Mouse (Mus musculus) forebrain, embryonic 11.5 days (tissue): ENCODE measurements around the gene Atp5f1. TPM values are rescaled to one million over a fixed set of nuclear protein-coding genes. Genes with fewer than 3 reads are reported as not detected.
A peak's percentile ranks its signal among the peaks of the same experiment; 100 is the strongest.

Experiments used
- ATAC-seq: fragments of 200-750 bp; cut with Nextera tagmentation; replicated peaks from 2 replicates; pipeline ENCODE4 v1.8.0; 2017; ENCODE audit warnings: moderate TSS enrichment; ENCODE audit not compliant: low FRiP score
- DNase-seq: peaks from one replicate; pipeline ENCODE4 v3.0.0-alpha.2; 2017; ENCODE audit warnings: low spot score
- H3K27ac ChIP-seq: fragments of 300-500 bp; sonication (generic); 2 replicates; pipeline ENCODE4 v1.5.1; 2014; ENCODE audit warnings: low read depth, low read length
- H3K27me3 ChIP-seq: fragments of 300-500 bp; sonication (generic); 2 replicates; pipeline ENCODE4 v1.6.1; 2014; ENCODE audit warnings: mild to moderate bottlenecking, low read length, mixed read lengths; ENCODE audit not compliant: control insufficient read depth, insufficient read depth
- H3K36me3 ChIP-seq: fragments of 300-500 bp; sonication (generic); 2 replicates; pipeline ENCODE4 v1.6.1; 2014; ENCODE audit warnings: mild to moderate bottlenecking, low read length, moderate library complexity, mixed read lengths; ENCODE audit not compliant: control insufficient read depth, insufficient read depth
- H3K4me1 ChIP-seq: fragments of 300-500 bp; sonication (generic); replicated peaks from 2 replicates; pipeline ENCODE4 v1.6.1; 2014; ENCODE audit warnings: low read length, mixed read lengths; ENCODE audit not compliant: control insufficient read depth, insufficient read depth
- H3K4me2 ChIP-seq: fragments of 300-500 bp; sonication (generic); 2 replicates; pipeline ENCODE4 v1.6.1; 2014; ENCODE audit warnings: low read depth, mild to moderate bottlenecking, low read length, moderate library complexity, mixed read lengths; ENCODE audit not compliant: severe bottlenecking
- H3K4me3 ChIP-seq: fragments of 300-500 bp; sonication (generic); 2 replicates; pipeline ENCODE4 v1.5.1; 2014; ENCODE audit warnings: low read depth, low read length
- H3K9ac ChIP-seq: fragments of 300-500 bp; sonication (generic); 2 replicates; pipeline ENCODE4 v1.6.1; 2014; ENCODE audit warnings: low read length
- H3K9me3 ChIP-seq: fragments of 300-500 bp; sonication (generic); 2 replicates; pipeline ENCODE4 v1.6.1; 2016; ENCODE audit warnings: low read length, mixed read lengths; ENCODE audit not compliant: control insufficient read depth
- WGBS: fragments of 180-500 bp; shearing (Covaris S2); extraction: QIAGEN DNeasy Blood & Tissue Kit; methylation state at CpG from one replicate; pipeline ENCODE4 v1.1.7; 2014; 5-methylcytosine and 5-hydroxymethylcytosine counted together
- polyA plus RNA-seq: library from polyadenylated mRNA; unstranded; fragments of >200 nt; fragmentation: Nextera tagmentation; extraction: Ambion mirVana; gene quantifications from 2 replicates; pipeline ENCODE4 v1.2.1, GENCODE M21; 2014

The Atp5f1 gene
- polyA plus RNA-seq, 1 experiment from 2014 or later, result 514 TPM

- Histone ChIP-seq H3K4me3 (no peak overlapping the region), H3K9ac (no peak overlapping the region), H3K27ac (no peak overlapping the region), H3K27me3 (no peaks in the 10 kb centered on the region), H3K4me2 (no peak overlapping the region), H3K36me3 (no peaks in the 10 kb centered on the region), H3K9me3 (no peaks in the 10 kb centered on the region), H3K4me1 (no peaks in the 10 kb centered on the region)
- ATAC-seq, result no peak
- WGBS, result 83% methylated on average over 9 of the region's 9 CpGs
- no peak for DNase-seq
Measured at GRCm38 (mm10) chr3:105912097-105912880, 47.6 kb downstream of the Atp5f1 start.

GRCm38 (mm10) chr3:105910519-105911190 lies 49.2 kb downstream of the Atp5f1 start:
- Histone ChIP-seq H3K9me3 (no peaks in the 10 kb centered on the region), H3K27me3 (no peaks in the 10 kb centered on the region), H3K4me1 (no peaks in the 10 kb centered on the region), H3K4me2 (no peak overlapping the region), H3K36me3 (no peaks in the 10 kb centered on the region), H3K9ac (no peak overlapping the region), H3K27ac (no peak overlapping the region), H3K4me3 (no peak overlapping the region)
- WGBS, result 85% methylated on average over 11 of the region's 11 CpGs
- ATAC-seq (no peak), DNase-seq (no peak)

- H3K9me3 ChIP-seq, result no peaks in the 10 kb centered on the region
Measured at GRCm38 (mm10) chr3:105908976-105909375, 50.9 kb downstream of the Atp5f1 start.

GRCm38 (mm10) chr3:105907956-105908655 lies 51.8 kb downstream of the Atp5f1 start:
- no peak overlapping the region for H3K9ac ChIP-seq
- no peak overlapping the region for H3K4me3 ChIP-seq
- H3K36me3 ChIP-seq, result no peaks in the 10 kb centered on the region
- H3K27ac ChIP-seq, result no peak overlapping the region
- no peaks in the 10 kb centered on the region for H3K9me3 ChIP-seq
- 47% methylated on average over 9 of the region's 9 CpGs for WGBS
- DNase-seq (no peak), ATAC-seq (no peak)
- H3K4me2 ChIP-seq, result no peak overlapping the region
- H3K27me3 ChIP-seq, result no peaks in the 10 kb centered on the region
- no peaks in the 10 kb centered on the region for H3K4me1 ChIP-seq

More at GRCm38 (mm10) chr3:105908976-105909375, 50.9 kb downstream of the Atp5f1 start:
- H3K9ac ChIP-seq, result no peak overlapping the region
- no peak overlapping the region for H3K4me3 ChIP-seq
- no peak for DNase-seq
- no peaks in the 10 kb centered on the region for H3K36me3 ChIP-seq
- H3K4me1 ChIP-seq, result no peaks in the 10 kb centered on the region
- WGBS, result 89% methylated on average over 4 of the region's 4 CpGs
- no peak for ATAC-seq
- no peak overlapping the region for H3K27ac ChIP-seq
- H3K27me3 ChIP-seq, result no peaks in the 10 kb centered on the region
- H3K4me2 ChIP-seq, result no peak overlapping the region

- WGBS, result 90% methylated on average over 9 of the region's 9 CpGs
- no peak for DNase-seq
- Histone ChIP-seq H3K9ac (no peak overlapping the region), H3K27ac (no peak overlapping the region), H3K4me2 (no peak overlapping the region), H3K27me3 (no peaks in the 10 kb centered on the region), H3K9me3 (no peaks in the 10 kb centered on the region), H3K4me3 (no peak overlapping the region), H3K36me3 (no peaks in the 10 kb centered on the region), H3K4me1 (no peaks in the 10 kb centered on the region)
- no peak for ATAC-seq
Measured at GRCm38 (mm10) chr3:105904721-105905120, 55.2 kb downstream of the Atp5f1 start.

- no peak for ATAC-seq
- H3K27me3 ChIP-seq, result no peaks in the 10 kb centered on the region
- WGBS, result 74% methylated on average over 4 of the region's 4 CpGs
- H3K36me3 ChIP-seq, result no peaks in the 10 kb centered on the region
- no peak overlapping the region for H3K4me2 ChIP-seq
- H3K4me1 ChIP-seq, result no peaks in the 10 kb centered on the region
- no peak overlapping the region for H3K4me3 ChIP-seq
- DNase-seq, result no peak
- H3K9ac ChIP-seq, result no peak overlapping the region
- no peak overlapping the region for H3K27ac ChIP-seq
- no peaks in the 10 kb centered on the region for H3K9me3 ChIP-seq
Measured at GRCm38 (mm10) chr3:105904213-105904612, 55.7 kb downstream of the Atp5f1 start.

GRCm38 (mm10) chr3:105901468-105901867 lies 58.4 kb downstream of the Atp5f1 start:
- no peaks in the 10 kb centered on the region for H3K4me1 ChIP-seq
- H3K4me2 ChIP-seq, result no peak overlapping the region
- H3K9me3 ChIP-seq, result no peaks in the 10 kb centered on the region
- no peak for ATAC-seq
- H3K9ac ChIP-seq, result no peak overlapping the region
- no peak overlapping the region for H3K27ac ChIP-seq
- 81% methylated on average over 4 of the region's 4 CpGs for WGBS
- H3K36me3 ChIP-seq, result no peaks in the 10 kb centered on the region
- no peaks in the 10 kb centered on the region for H3K27me3 ChIP-seq
- H3K4me3 ChIP-seq, result no peak overlapping the region
- no peak for DNase-seq

GRCm38 (mm10) chr3:105900716-105901115 lies 59.2 kb downstream of the Atp5f1 start:
- H3K27ac ChIP-seq, result no peak overlapping the region
- H3K4me1 ChIP-seq, result no peaks in the 10 kb centered on the region
- ATAC-seq (no peak), DNase-seq (peak; percentile 35)
- H3K36me3 ChIP-seq, result no peaks in the 10 kb centered on the region
- no peaks in the 10 kb centered on the region for H3K27me3 ChIP-seq
- H3K9ac ChIP-seq, result no peak overlapping the region
- no peaks in the 10 kb centered on the region for H3K9me3 ChIP-seq
- H3K4me3 ChIP-seq, result no peak overlapping the region
- no peak overlapping the region for H3K4me2 ChIP-seq
- 83% methylated on average over 3 of the region's 3 CpGs for WGBS
